Mouse (Mus musculus): Measurements from ENCODE around the gene Dapk3. TPM values are rescaled to one million over a fixed set of nuclear protein-coding genes. Genes with fewer than 3 reads are reported as not detected.

The Dapk3 gene
- 41.5 and 51.0 TPM in 2 replicates for polyA plus RNA-seq (2014; fragmentation: Nextera tagmentation; extraction: Ambion mirVana)

GRCm38 (mm10) chr10:81182336-81183333, at the start of gene Dapk3:
Gene Dapk3, plus strand, starts transcription at chr10:81183005.
- peak within 1 kb of the TSS; percentile 78 for H3K4me2 ChIP-seq (ENCODE audit: low read length)
- no peaks in the 10 kb centered on the region for H3K27me3 ChIP-seq (ENCODE audit: control insufficient read depth, insufficient read depth, low read length)
- no peaks in the 10 kb centered on the region for H3K9me3 ChIP-seq (ENCODE audit: control insufficient read depth, low read length)
- H3K4me3 ChIP-seq (ENCODE audit: control insufficient read depth in 1 of 2, insufficient read depth in 1 of 2, low read depth in 1 of 2, low read length in 2 of 2): peak within 1 kb of the TSS; percentile 71 to 88
- H3K4me1 ChIP-seq (ENCODE audit: control insufficient read depth in 2 of 2, insufficient read depth in 2 of 2, low read length in 2 of 2): peaks cover 18 to 48% of the 10 kb centered on the region in 2 experiments
- peak; percentile 85 for ATAC-seq (ENCODE audit: insufficient number of reproducible peaks, insufficient read depth, low FRiP score, low read depth)
- peak within 1 kb of the TSS; percentile 92 to 93 for H3K27ac ChIP-seq (replicated peaks in 1 of 2; ENCODE audit: control insufficient read depth in 1 of 2, insufficient read depth in 1 of 2, low read depth in 2 of 2, low read length in 2 of 2)
- 6% methylated on average over 53 of the region's 53 CpGs for WGBS
- peak within 1 kb of the TSS; percentile 86 for H3K9ac ChIP-seq (ENCODE audit: low read length)
- H3K36me3 ChIP-seq (ENCODE audit: control insufficient read depth, insufficient read depth, low read length): peaks cover 83% of the 10 kb centered on the region

DNA sequence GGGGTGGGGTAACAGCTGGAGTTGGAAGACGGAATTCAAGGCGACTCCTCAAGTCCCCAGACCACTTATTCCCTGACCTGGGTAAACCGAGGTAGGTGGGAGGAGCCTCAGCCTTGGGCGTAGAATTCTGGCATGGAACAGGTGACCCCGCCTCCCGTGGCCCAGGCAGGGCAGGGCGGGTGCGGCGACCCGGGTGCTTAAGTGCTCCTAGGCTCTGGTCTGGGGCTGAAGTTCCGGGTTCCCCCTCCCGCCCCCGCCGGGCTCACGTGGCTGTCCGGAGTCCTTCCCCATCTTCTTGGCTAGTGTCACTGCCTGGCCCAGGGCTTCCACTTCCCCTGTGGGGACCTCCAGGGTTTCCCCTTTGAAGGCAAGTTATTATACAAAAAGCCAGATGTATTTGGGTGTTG, 48.6 kb upstream of the Dapk3 start:
- WGBS: 3% methylated on average over 16 of the region's 16 CpGs
- Histone ChIP-seq H3K4me2 (ENCODE audit: low read length) (peak overlapping the region; percentile 99), H3K4me1 (ENCODE audit: control insufficient read depth in 2 of 2, insufficient read depth in 2 of 2, low read length in 2 of 2) (peaks cover 15 to 25% of the 10 kb centered on the region in 2 experiments), H3K36me3 (ENCODE audit: control insufficient read depth, insufficient read depth, low read length) (no peaks in the 10 kb centered on the region), H3K27me3 (ENCODE audit: control insufficient read depth, insufficient read depth, low read length) (peaks cover 5% of the 10 kb centered on the region), H3K9me3 (ENCODE audit: control insufficient read depth, low read length) (no peaks in the 10 kb centered on the region), H3K4me3 (ENCODE audit: control insufficient read depth in 1 of 2, insufficient read depth in 1 of 2, low read depth in 1 of 2, low read length in 2 of 2) (peak overlapping the region in 1 of 2 experiments; percentile 94; a peak in 1 of 4 replicates), H3K9ac (ENCODE audit: low read length) (0 out of 2 replicates have a peak overlapping the region, but pooled peaks have one; percentile 9), H3K27ac (replicated peaks in 1 of 2; ENCODE audit: control insufficient read depth in 1 of 2, insufficient read depth in 1 of 2, low read depth in 2 of 2, low read length in 2 of 2) (no peak overlapping the region)
- no peak for ATAC-seq (ENCODE audit: insufficient number of reproducible peaks, insufficient read depth, low FRiP score, low read depth)

GRCm38 (mm10) chr10:81134966-81135681, 47.7 kb upstream of the Dapk3 start, which contains the start of gene Zbtb7a:
Gene Zbtb7a, plus strand, starts transcription at chr10:81135220.
- ATAC-seq (ENCODE audit: insufficient number of reproducible peaks, insufficient read depth, low FRiP score, low read depth): no peak
- peak within 1 kb of the TSS; percentile 94 to 97 for H3K4me3 ChIP-seq (ENCODE audit: control insufficient read depth in 1 of 2, insufficient read depth in 1 of 2, low read depth in 1 of 2, low read length in 2 of 2)
- no peaks in the 10 kb centered on the region for H3K36me3 ChIP-seq (ENCODE audit: control insufficient read depth, insufficient read depth, low read length)
- peak within 1 kb of the TSS; percentile 99 for H3K9ac ChIP-seq (ENCODE audit: low read length)
- peak within 1 kb of the TSS; percentile 99 for H3K4me2 ChIP-seq (ENCODE audit: low read length)
- H3K9me3 ChIP-seq (ENCODE audit: control insufficient read depth, low read length): no peaks in the 10 kb centered on the region
- H3K27me3 ChIP-seq (ENCODE audit: control insufficient read depth, insufficient read depth, low read length): peaks cover 5% of the 10 kb centered on the region
- 3% methylated on average over 39 of the region's 41 CpGs for WGBS
- H3K27ac ChIP-seq (replicated peaks in 1 of 2; ENCODE audit: control insufficient read depth in 1 of 2, insufficient read depth in 1 of 2, low read depth in 2 of 2, low read length in 2 of 2): peak within 1 kb of the TSS; percentile 45 to 99; a peak in 3 of 4 replicates
- peaks cover 20 to 30% of the 10 kb centered on the region in 2 experiments for H3K4me1 ChIP-seq (ENCODE audit: control insufficient read depth in 2 of 2, insufficient read depth in 2 of 2, low read length in 2 of 2)

DNA sequence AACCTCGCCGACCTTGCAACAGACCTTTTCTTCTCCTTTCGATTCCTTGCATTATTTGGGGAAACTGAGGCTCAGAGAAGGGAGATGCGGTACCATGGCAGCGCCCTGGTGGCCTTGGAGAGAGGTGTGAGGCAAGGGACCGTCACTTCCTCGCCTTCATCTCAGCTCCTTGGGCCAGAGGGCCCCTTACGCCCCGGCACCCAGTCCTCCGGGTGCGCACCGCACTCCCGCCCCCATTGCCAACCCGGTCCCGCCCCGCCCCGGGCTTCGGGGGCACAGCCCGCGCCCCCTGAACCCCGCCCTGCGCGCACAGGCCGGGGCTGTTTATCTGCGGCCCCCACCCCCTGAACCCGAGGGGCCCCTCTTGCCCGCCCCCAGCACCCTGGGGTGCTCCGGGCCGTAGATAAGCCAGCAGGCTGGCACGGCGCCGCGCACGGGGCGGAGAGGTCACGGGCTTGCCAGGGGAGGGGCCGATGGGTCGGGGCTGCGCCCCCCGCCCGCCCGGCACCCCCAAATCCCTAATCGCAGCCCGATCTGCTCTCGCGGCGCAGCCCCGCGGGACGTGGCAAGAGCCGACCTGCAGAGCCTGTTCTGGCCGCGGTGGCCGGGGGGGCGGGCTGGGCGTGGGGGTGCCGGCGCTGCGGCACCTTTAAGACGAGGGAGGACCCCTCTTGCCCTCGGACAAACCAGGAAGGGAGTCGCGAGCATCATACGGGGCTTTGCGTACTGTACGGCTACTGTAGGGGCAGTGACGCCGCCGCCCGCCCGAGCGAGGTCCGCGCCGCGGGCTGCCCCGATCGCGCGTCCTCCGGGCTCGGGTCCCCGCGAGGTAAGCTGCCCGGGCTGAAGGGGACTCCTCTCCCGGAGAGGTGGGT, 46.7 kb upstream of the Dapk3 start:
- under 1% methylated on average over 60 of the region's 86 CpGs for WGBS
- H3K9me3 ChIP-seq (ENCODE audit: control insufficient read depth, low read length): no peaks in the 10 kb centered on the region
- no peaks in the 10 kb centered on the region for H3K36me3 ChIP-seq (ENCODE audit: control insufficient read depth, insufficient read depth, low read length)
- peak overlapping the region; percentile 98 to 99 for H3K27ac ChIP-seq (replicated peaks in 1 of 2; ENCODE audit: control insufficient read depth in 1 of 2, insufficient read depth in 1 of 2, low read depth in 2 of 2, low read length in 2 of 2)
- H3K4me1 ChIP-seq (ENCODE audit: control insufficient read depth in 2 of 2, insufficient read depth in 2 of 2, low read length in 2 of 2): peaks cover 26 to 39% of the 10 kb centered on the region in 2 experiments
- ATAC-seq (ENCODE audit: insufficient number of reproducible peaks, insufficient read depth, low FRiP score, low read depth): peak; percentile 20
- H3K9ac ChIP-seq (ENCODE audit: low read length): peak overlapping the region; percentile 99
- peaks cover 5% of the 10 kb centered on the region for H3K27me3 ChIP-seq (ENCODE audit: control insufficient read depth, insufficient read depth, low read length)
- peak overlapping the region; percentile 99 for H3K4me2 ChIP-seq (ENCODE audit: low read length)
- H3K4me3 ChIP-seq (ENCODE audit: control insufficient read depth in 1 of 2, insufficient read depth in 1 of 2, low read depth in 1 of 2, low read length in 2 of 2): peak overlapping the region; percentile 94 to 97

DNA sequence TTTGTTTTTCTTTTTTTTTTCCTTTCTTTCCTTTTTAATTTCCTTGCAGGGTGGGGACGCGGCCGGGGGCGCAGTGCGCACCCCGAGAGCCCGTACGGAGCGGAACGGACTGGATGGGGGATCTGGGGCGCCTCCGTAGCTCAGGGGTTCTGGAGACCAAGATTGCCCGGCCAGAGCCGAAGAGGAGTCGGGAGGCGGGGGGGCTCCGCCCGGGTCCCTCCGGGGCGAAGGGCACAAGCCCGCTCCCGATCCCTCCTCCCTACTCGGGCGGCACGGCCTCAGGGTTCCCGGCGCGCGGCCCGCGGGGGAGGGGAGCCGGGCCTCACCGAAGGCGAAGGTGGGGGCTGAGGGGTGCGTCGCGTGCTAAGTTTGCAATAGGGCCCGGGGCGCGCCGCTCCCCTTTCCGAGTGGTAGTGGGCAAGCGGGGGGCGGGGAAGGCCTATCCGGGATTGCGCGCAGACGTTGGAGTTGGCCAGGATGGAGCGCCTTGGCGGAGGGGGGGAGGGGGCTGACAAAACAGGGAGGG, 46.0 kb upstream of the Dapk3 start:
- Histone ChIP-seq H3K27me3 (ENCODE audit: control insufficient read depth, insufficient read depth, low read length) (peaks cover 5% of the 10 kb centered on the region), H3K9me3 (ENCODE audit: control insufficient read depth, low read length) (no peaks in the 10 kb centered on the region), H3K4me2 (ENCODE audit: low read length) (peak overlapping the region; percentile 99), H3K36me3 (ENCODE audit: control insufficient read depth, insufficient read depth, low read length) (0 out of 2 replicates have a peak, but pooled peaks cover 3% of the 10 kb centered on the region), H3K27ac (replicated peaks in 1 of 2; ENCODE audit: control insufficient read depth in 1 of 2, insufficient read depth in 1 of 2, low read depth in 2 of 2, low read length in 2 of 2) (peak overlapping the region; percentile 98 to 99), H3K4me1 (ENCODE audit: control insufficient read depth in 2 of 2, insufficient read depth in 2 of 2, low read length in 2 of 2) (peaks cover 31 to 46% of the 10 kb centered on the region in 2 experiments), H3K4me3 (ENCODE audit: control insufficient read depth in 1 of 2, insufficient read depth in 1 of 2, low read depth in 1 of 2, low read length in 2 of 2) (peak overlapping the region; percentile 94 to 97), H3K9ac (ENCODE audit: low read length) (peak overlapping the region; percentile 99)
- peak; percentile 13; the same call in 1 of the 2 replicates for ATAC-seq (ENCODE audit: insufficient number of reproducible peaks, insufficient read depth, low FRiP score, low read depth)
- WGBS: under 1% methylated on average over 43 of the region's 50 CpGs

DNA sequence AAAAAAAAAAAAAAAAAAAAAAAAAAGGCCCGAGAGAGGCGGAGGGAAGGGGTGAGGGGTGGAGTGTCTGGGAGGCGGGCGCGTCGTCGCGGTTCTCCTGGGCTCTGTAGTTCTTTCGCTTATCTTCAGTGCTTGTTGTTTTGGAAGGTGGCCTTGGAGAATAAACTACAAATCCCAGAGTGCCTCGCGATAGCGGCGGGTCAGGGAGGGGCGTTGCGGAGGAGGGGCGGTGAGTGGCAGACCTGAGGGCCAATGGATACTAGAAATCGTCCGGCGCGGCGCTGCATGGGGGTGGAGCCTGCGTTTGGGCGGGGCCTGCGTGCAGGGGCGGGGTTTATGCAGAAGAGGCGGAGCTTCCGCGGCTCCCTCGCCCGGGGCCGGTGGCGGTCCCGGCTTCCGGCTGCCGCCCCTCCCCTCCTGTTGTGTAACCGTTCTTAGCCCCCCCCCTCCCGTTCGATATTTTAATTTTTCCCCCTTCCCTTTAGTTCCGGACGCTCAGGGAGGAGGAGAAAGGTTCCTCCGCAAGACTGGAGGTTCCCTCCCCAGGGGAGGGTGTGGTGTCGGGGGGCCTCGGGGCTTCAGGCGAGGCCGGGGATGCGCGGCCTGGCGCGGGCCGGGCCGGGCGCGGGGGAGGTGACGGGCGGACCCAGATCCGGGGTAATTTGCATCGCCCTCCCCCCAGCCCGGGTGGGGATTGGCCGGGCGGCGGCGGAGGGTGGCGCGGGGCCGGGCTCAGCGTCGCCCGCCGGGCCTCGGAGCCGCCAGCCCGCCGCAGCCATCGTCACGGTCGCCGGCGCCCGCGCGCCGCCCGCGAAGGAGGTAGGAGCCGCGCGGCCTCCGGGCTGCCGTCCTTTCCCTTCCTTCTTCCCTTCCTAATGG, 45.3 kb upstream of the Dapk3 start:
- H3K4me1 ChIP-seq (ENCODE audit: control insufficient read depth in 2 of 2, insufficient read depth in 2 of 2, low read length in 2 of 2): peaks cover 36 to 54% of the 10 kb centered on the region in 2 experiments
- WGBS: under 1% methylated on average over 77 of the region's 89 CpGs
- peak overlapping the region; percentile 94 to 97 for H3K4me3 ChIP-seq (ENCODE audit: control insufficient read depth in 1 of 2, insufficient read depth in 1 of 2, low read depth in 1 of 2, low read length in 2 of 2)
- peak overlapping the region; percentile 88 to 99 for H3K27ac ChIP-seq (replicated peaks in 1 of 2; ENCODE audit: control insufficient read depth in 1 of 2, insufficient read depth in 1 of 2, low read depth in 2 of 2, low read length in 2 of 2)
- 0 out of 2 replicates have a peak, but pooled peaks cover 6% of the 10 kb centered on the region for H3K36me3 ChIP-seq (ENCODE audit: control insufficient read depth, insufficient read depth, low read length)
- peak overlapping the region; percentile 99 for H3K4me2 ChIP-seq (ENCODE audit: low read length)
- H3K9me3 ChIP-seq (ENCODE audit: control insufficient read depth, low read length): no peaks in the 10 kb centered on the region
- H3K9ac ChIP-seq (ENCODE audit: low read length): peak overlapping the region; percentile 99
- peak; percentile 85 for ATAC-seq (ENCODE audit: insufficient number of reproducible peaks, insufficient read depth, low FRiP score, low read depth)
- peaks cover 5% of the 10 kb centered on the region for H3K27me3 ChIP-seq (ENCODE audit: control insufficient read depth, insufficient read depth, low read length)

Measured in heart, embryonic 14.5 days (tissue).